Mouse (Mus musculus): ENCODE data around the gene Col17a1. TPM values are rescaled to one million over a fixed set of nuclear protein-coding genes. Genes with fewer than 3 reads are reported as not detected.

Col17a1 gene
- total and polyA plus RNA-seq, 3 experiments = 0.04 TPM; not detected in 2

Other genes starting within 250 kb of the Col17a1 start
- 3.7 and 3.9 TPM in 2 replicates for gene Sh3pxd2a, start 227.7 kb downstream of the Col17a1 start, total RNA-seq (2012; rRNA removed)
- 10 to 100 TPM in 1 of 2 experiments, not detected in 1; 11.3 TPM for gene Sh3pxd2a, start 227.7 kb downstream of the Col17a1 start, polyA plus RNA-seq (2012; ENCODE audit: insufficient read depth in 1 of 2, insufficient read length in 2 of 2, low read depth in 1 of 2, low replicate concordance in 2 of 2, missing spikeins in 1 of 2)
- 9.7 and 10.2 TPM in 2 replicates for gene Stn1, start 154.6 kb downstream of the Col17a1 start, total RNA-seq (2012; rRNA removed)
- gene Stn1, start 154.6 kb downstream of the Col17a1 start, polyA plus RNA-seq (2012; ENCODE audit: insufficient read depth in 1 of 2, insufficient read length in 2 of 2, low read depth in 1 of 2, low replicate concordance in 2 of 2, missing spikeins in 1 of 2) = 10 to 100 TPM in 1 of 2 experiments, not detected in 1; 13.6 TPM
- gene Slk, start 112.4 kb downstream of the Col17a1 start, total RNA-seq (2012; rRNA removed) = 58.2 and 65.0 TPM in 2 replicates
- gene Slk, start 112.4 kb downstream of the Col17a1 start, polyA plus RNA-seq (2012; ENCODE audit: insufficient read depth in 1 of 2, insufficient read length in 2 of 2, low read depth in 1 of 2, low replicate concordance in 2 of 2, missing spikeins in 1 of 2) = 100 to 1,000 TPM in 1 of 2 experiments, 10 to 100 TPM in 1; 88.2 to 103 TPM
- gene Sfr1, start 39.6 kb upstream of the Col17a1 start, total RNA-seq (2012; rRNA removed) = 74.0 and 80.9 TPM in 2 replicates
- gene Sfr1, start 39.6 kb upstream of the Col17a1 start, polyA plus RNA-seq (2012; ENCODE audit: insufficient read depth in 1 of 2, insufficient read length in 2 of 2, low read depth in 1 of 2, low replicate concordance in 2 of 2, missing spikeins in 1 of 2) = 10 to 100 TPM in 1 of 2 experiments, not detected in 1; 91.0 TPM
- gene Gsto1, start 162.9 kb upstream of the Col17a1 start, total RNA-seq (2012; rRNA removed) = 114 and 143 TPM in 2 replicates
- 100 to 1,000 TPM; 190 to 461 TPM for gene Gsto1, start 162.9 kb upstream of the Col17a1 start, polyA plus RNA-seq (2012; ENCODE audit: insufficient read depth in 1 of 2, insufficient read length in 2 of 2, low read depth in 1 of 2, low replicate concordance in 2 of 2, missing spikeins in 1 of 2)
- gene Gsto2, start 173.4 kb upstream of the Col17a1 start, total RNA-seq (2012; rRNA removed) = not detected in 2 replicates
- under 1 TPM in 1 of 2 experiments, not detected in 1; 0.14 TPM for gene Gsto2, start 173.4 kb upstream of the Col17a1 start, polyA plus RNA-seq (2012; ENCODE audit: insufficient read depth in 1 of 2, insufficient read length in 2 of 2, low read depth in 1 of 2, low replicate concordance in 2 of 2, missing spikeins in 1 of 2)
- 0.12 TPM in 1 of 2 replicates, not detected in the other for gene Cfap43, start 227.2 kb upstream of the Col17a1 start, total RNA-seq (2012; rRNA removed)
- under 1 TPM in 1 of 2 experiments, not detected in 1; 0.10 TPM for gene Cfap43, start 227.2 kb upstream of the Col17a1 start, polyA plus RNA-seq (2012; ENCODE audit: insufficient read depth in 1 of 2, insufficient read length in 2 of 2, low read depth in 1 of 2, low replicate concordance in 2 of 2, missing spikeins in 1 of 2)
- 25.4 and 26.9 TPM in 2 replicates for gene Itprip, start 227.2 kb upstream of the Col17a1 start, total RNA-seq (2012; rRNA removed)
- 10 to 100 TPM in 1 of 2 experiments, not detected in 1; 26.3 TPM for gene Itprip, start 227.2 kb upstream of the Col17a1 start, polyA plus RNA-seq (2012; ENCODE audit: insufficient read depth in 1 of 2, insufficient read length in 2 of 2, low read depth in 1 of 2, low replicate concordance in 2 of 2, missing spikeins in 1 of 2)
- not detected in 2 replicates for gene Cfap58, start 245.6 kb upstream of the Col17a1 start, total RNA-seq (2012; rRNA removed)
- not detected for gene Cfap58, start 245.6 kb upstream of the Col17a1 start, polyA plus RNA-seq (2012; ENCODE audit: insufficient read depth in 1 of 2, insufficient read length in 2 of 2, low read depth in 1 of 2, low replicate concordance in 2 of 2, missing spikeins in 1 of 2)

Data from MEL (cell line).